In the genomic region with DNA sequence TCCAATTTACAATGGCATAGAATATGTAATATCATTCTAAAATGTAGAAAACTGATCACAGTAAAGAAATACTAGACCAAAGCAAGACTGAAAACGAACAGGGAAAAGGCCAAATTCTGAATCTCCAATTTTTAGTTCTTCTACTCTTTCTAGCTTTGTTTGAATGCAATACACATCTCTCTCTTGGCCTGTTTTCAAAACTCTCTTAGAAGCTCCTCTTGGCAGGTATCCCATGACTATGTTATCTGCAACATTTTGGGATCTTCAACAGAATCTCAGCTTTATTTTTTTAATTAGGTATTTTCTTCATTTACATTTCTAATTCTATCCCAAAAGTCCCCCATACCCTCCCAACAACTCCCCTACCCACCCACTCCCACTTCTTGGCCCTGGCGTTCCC, we compare ENCODE assay signal across 17 mouse cellular contexts.
"Had no signal": no experiment of that assay in that cellular context is flagged by ENCODE, and none has a peak within 500 bp of the region (broad histone marks: within the 10 kb centered on the region; RNA-seq: fewer than 3 reads in every experiment).

No protein-coding gene starts in this region.

- H3K27me3 ChIP-seq: liver, embryonic 15.5 days; megakaryocyte, embryonic 14.5 days; midbrain, embryonic 12.5 days; neural tube, embryonic 12.5 days; stomach, embryonic 15.5 days had no signal

- H3K9ac ChIP-seq: liver, embryonic 15.5 days; liver, postnatal 0 days; midbrain, embryonic 12.5 days; neural tube, embryonic 12.5 days; stomach, embryonic 15.5 days had no signal

- H3K36me3 ChIP-seq: liver, embryonic 15.5 days; midbrain, embryonic 12.5 days; neural tube, embryonic 12.5 days; stomach, embryonic 15.5 days had no signal

- H3K4me1 ChIP-seq: liver, embryonic 15.5 days; megakaryocyte, embryonic 14.5 days; midbrain, embryonic 12.5 days; neural tube, embryonic 12.5 days; stomach, embryonic 15.5 days had no signal

- H3K4me3 ChIP-seq: liver, embryonic 15.5 days; megakaryocyte, embryonic 14.5 days; midbrain, embryonic 12.5 days; neural tube, embryonic 12.5 days; stomach, embryonic 15.5 days had no signal

- H3K4me2 ChIP-seq: liver, embryonic 15.5 days; midbrain, embryonic 12.5 days; neural tube, embryonic 12.5 days; stomach, embryonic 15.5 days had no signal

- H3K27ac ChIP-seq: liver, embryonic 15.5 days; macrophage; midbrain, embryonic 12.5 days; neural tube, embryonic 12.5 days; stomach, embryonic 15.5 days; stomach, postnatal 0 days had no signal

- ATAC-seq: liver, postnatal 0 days; midbrain, embryonic 16.5 days had no signal

- H3K9me3 ChIP-seq: liver, embryonic 15.5 days; megakaryocyte, embryonic 14.5 days; midbrain, embryonic 12.5 days; neural tube, embryonic 12.5 days; stomach, embryonic 15.5 days had no signal

- DNase-seq: liver, postnatal 0 days; lung, adult 2 months; lung, postnatal 10 days; lung, postnatal 36 days; midbrain, embryonic 14.5 days; right cerebral cortex, postnatal 14 days; thymus, adult 18-20 months; thymus, postnatal 14 days; thymus, postnatal 36 days had no signal
